Mouse (Mus musculus): ENCODE measurements around the gene Usp30. TPM values are rescaled to one million over a fixed set of nuclear protein-coding genes. Genes with fewer than 3 reads are reported as not detected.
A peak's percentile ranks its signal among the peaks of the same experiment; 100 is the strongest.

The Usp30 gene
- polyA plus RNA-seq, 1 experiment, result 10.0 TPM

DNA sequence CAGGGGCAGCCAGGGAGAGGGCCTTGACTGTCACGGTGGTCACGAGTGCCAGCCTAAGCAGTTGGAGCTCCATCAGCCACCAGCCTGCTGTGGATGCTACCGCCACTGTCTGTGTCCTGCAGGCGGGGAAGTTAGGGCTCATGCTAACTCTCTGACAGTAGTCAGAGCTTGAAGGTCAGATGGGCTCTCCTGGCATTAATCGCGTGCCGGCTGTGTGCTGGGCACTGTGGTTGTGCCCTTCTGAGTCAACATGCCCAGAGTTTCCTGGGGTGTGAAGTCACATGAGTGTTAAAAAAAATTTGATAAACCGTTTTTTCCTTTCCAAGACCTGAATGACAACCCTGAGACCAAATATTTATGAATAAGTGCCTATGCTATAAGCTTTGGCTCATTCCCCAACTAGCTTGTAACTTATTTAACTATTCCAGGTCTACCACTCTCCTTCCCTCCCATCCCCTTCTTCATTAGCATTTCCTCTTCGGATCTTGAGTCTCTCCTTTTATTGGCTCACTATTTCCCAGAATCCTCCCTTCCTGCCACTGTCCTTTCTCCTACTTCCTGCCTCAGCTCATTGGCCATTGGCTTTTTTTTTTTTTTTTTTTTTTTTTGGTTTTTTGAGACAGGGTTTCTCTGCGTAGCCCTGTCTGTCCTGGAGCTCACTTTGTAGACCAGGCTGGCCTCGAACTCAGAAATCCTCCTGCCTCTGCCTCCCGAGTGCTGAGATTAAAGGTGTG, 87.3 kb downstream of the Usp30 start:
- Histone ChIP-seq H3K4me1 (ENCODE audit: control insufficient read depth, insufficient read depth, low read length) (no peaks in the 10 kb centered on the region), H3K4me3 (ENCODE audit: insufficient read depth, low read length) (no peak overlapping the region), H3K27ac (ENCODE audit: insufficient read depth, low read depth, low read length) (no peak overlapping the region)
- no peak for TF ChIP-seq CTCF (IDR thresholded peaks at IDR 0.05; ENCODE audit: low read depth, low read length)
- no peak for TF ChIP-seq POLR2A (IDR thresholded peaks at IDR 0.05; ENCODE audit: borderline replicate concordance, low read depth, low read length)

DNA sequence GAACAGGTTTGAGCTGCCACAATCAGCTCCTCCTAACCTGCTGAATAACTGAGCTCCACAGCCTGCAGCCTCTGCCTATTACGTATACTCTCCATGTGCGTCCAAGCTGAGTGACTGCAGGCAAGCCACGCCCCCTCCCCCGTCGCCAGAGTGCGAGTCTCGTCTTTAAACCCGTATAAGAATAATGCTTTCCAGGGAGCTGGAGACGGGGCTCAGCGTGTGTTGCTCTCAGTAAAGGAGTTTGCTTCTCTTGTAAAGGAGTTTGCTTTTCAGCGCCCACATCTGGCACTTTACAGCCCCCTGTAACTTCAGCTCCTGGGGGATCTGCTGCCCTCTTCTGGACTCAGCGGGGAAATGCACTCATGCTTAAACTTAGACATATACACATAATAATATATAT, 88.2 kb downstream of the Usp30 start:
- no peak overlapping the region for H3K4me3 ChIP-seq (ENCODE audit: insufficient read depth, low read length)
- H3K4me1 ChIP-seq (ENCODE audit: control insufficient read depth, insufficient read depth, low read length), result no peaks in the 10 kb centered on the region
- no peak overlapping the region for H3K27ac ChIP-seq (ENCODE audit: insufficient read depth, low read depth, low read length)
- TF ChIP-seq CTCF (IDR thresholded peaks at IDR 0.05; ENCODE audit: low read depth, low read length), result peak; percentile 41; the same call in 1 of the 2 replicates
- TF ChIP-seq POLR2A (IDR thresholded peaks at IDR 0.05; ENCODE audit: borderline replicate concordance, low read depth, low read length), result no peak

DNA sequence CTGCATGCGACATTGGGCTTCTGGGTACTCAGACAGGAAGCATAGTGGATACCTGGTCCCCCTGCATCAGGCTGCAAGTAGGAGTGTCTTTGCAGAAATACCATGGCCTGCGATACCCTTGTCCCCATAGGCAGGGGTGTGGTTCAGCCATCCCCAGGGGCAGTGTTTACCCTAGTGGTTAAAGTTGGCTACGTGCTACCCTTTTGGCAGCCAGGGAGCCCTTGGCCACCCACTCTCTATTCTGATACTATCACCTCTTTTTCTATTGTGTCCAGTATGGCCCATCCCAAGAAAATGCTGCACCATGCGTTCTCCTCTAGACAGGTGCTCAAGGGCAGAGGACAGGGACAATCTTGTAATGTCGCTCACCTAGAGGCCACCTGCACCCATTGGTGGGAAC, 89.5 kb downstream of the Usp30 start:
- H3K27ac ChIP-seq (ENCODE audit: insufficient read depth, low read depth, low read length), result no peak overlapping the region
- no peak overlapping the region for H3K4me3 ChIP-seq (ENCODE audit: insufficient read depth, low read length)
- no peaks in the 10 kb centered on the region for H3K4me1 ChIP-seq (ENCODE audit: control insufficient read depth, insufficient read depth, low read length)
- no peak for TF ChIP-seq POLR2A (IDR thresholded peaks at IDR 0.05; ENCODE audit: borderline replicate concordance, low read depth, low read length)
- TF ChIP-seq CTCF (IDR thresholded peaks at IDR 0.05; ENCODE audit: low read depth, low read length), result no peak

DNA sequence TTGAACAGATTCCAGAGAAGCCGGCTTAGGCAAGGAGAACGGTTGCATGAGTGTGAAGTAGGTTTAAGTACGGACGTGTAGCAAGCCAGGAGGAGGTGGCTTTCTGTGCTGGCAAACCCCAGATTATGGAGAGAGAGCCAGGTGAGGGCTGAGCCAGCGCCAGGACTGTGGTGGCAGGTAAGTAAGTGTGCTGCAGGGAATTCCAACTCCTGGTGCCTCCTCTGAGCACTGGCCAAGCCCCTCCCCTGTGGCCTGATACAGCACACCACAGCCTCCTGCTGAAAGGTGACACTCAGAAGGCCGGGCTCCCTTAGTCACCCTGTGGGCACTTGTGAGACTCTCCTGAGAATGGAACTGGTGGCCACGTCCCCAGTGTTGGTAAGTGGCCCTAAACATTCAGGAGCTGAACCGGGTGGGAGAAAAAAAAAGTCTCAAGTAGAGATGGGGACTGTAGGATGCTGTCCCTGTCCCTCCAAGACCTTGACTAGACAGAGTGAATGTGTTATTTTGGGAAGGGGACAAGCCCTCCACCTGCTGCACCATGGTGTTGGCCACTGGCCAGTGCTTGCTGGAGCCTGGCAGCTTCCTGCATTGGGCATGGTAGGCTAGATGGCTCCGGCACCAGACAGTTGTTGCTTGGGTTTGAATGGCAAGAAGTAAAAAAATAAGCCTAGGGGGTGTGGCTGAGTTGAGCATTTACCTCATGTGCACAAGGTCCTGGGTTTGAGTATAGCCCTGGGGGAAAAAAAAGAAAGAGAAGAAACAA, 90.1 kb downstream of the Usp30 start:
- no peak for TF ChIP-seq CTCF (IDR thresholded peaks at IDR 0.05; ENCODE audit: low read depth, low read length)
- TF ChIP-seq POLR2A (IDR thresholded peaks at IDR 0.05; ENCODE audit: borderline replicate concordance, low read depth, low read length), result no peak
- H3K4me3 ChIP-seq (ENCODE audit: insufficient read depth, low read length), result no peak overlapping the region
- H3K27ac ChIP-seq (ENCODE audit: insufficient read depth, low read depth, low read length), result no peak overlapping the region
- H3K4me1 ChIP-seq (ENCODE audit: control insufficient read depth, insufficient read depth, low read length), result no peaks in the 10 kb centered on the region

DNA sequence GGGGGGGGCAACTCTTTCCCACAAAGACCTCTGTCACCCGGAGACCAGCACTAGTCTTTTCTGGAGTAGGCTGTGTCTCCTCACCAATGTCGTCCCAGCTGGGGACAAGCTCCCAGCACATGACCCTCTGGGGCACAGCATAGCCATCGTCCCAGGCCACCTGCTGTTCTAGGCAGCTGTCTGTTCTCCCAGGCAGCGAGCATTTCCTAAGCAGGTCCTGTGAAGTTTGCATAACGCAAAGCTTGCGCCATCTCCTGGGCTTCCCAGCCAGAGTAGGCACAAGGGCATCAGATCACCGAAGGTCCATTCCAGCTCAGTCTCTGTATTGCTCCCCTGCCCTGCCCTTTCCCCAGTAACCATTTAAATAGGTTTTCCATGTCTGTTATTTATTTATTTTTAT, 92.0 kb downstream of the Usp30 start:
- H3K4me1 ChIP-seq (ENCODE audit: control insufficient read depth, insufficient read depth, low read length), result peaks cover 3% of the 10 kb centered on the region; the same call in 1 of the 2 replicates
- no peak for TF ChIP-seq POLR2A (IDR thresholded peaks at IDR 0.05; ENCODE audit: borderline replicate concordance, low read depth, low read length)
- no peak for TF ChIP-seq CTCF (IDR thresholded peaks at IDR 0.05; ENCODE audit: low read depth, low read length)
- no peak overlapping the region for H3K27ac ChIP-seq (ENCODE audit: insufficient read depth, low read depth, low read length)
- no peak overlapping the region for H3K4me3 ChIP-seq (ENCODE audit: insufficient read depth, low read length)

DNA sequence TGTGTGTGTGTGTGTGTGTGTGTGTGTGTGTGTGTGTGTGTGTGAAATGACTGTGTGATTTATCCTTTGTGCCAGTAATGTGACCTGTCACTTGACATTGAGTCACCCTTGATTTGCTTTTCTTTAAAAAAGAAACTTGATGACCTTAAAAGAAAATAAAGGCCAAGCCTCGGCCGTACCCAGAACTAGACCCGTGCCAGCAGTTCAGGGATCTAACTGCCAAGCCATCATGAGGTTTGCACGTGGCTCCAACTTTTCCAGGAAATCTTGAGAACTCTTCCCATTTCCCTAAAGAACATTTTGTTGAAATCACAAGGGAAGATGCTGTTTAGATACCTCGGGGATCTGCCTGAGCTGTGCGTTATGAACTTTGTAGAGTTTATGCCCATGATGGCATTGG, 96.2 kb downstream of the Usp30 start:
- Histone ChIP-seq H3K4me3 (ENCODE audit: insufficient read depth, low read length) (no peak overlapping the region), H3K27ac (ENCODE audit: insufficient read depth, low read depth, low read length) (no peak overlapping the region), H3K4me1 (ENCODE audit: control insufficient read depth, insufficient read depth, low read length) (peaks cover 3% of the 10 kb centered on the region; the same call in 1 of the 2 replicates)
- TF ChIP-seq CTCF (IDR thresholded peaks at IDR 0.05; ENCODE audit: low read depth, low read length) (no peak), POLR2A (IDR thresholded peaks at IDR 0.05; ENCODE audit: borderline replicate concordance, low read depth, low read length) (no peak)

DNA sequence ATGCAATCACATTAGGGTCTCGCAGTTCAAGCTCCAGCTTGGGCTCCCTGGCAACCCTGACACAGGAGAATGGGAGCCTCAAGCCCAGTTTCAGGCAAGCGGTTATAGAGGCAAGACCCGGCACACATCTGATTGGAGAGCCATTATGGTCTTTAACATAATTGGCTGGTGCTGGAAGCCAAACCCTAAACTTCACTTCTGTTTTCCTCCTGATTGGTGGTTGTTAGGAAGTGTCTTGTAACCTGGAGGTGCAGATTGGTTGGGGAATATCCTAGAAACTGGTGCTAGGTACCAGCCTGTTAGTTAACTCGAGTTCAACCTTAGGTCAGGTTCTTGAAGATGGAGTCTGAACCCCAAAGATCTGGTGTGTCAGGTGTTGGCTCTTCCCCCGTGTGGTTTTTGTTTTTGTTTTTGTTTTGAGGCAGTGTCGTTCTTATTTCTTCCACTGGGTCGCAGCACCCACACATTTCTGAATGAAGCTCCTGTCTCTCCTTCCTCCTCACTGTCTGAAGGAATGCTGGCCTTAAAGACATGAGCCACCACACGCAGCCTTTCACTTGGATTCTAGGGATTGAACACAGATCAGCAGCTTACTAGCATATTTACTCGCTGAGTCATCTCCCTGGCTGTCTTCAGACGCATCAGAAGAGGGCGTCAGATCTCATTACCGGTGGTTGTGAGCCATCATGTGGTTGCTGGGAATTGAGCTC, 97.0 kb downstream of the Usp30 start:
- H3K4me3 ChIP-seq (ENCODE audit: insufficient read depth, low read length), result no peak overlapping the region
- no peak overlapping the region for H3K27ac ChIP-seq (ENCODE audit: insufficient read depth, low read depth, low read length)
- TF ChIP-seq POLR2A (IDR thresholded peaks at IDR 0.05; ENCODE audit: borderline replicate concordance, low read depth, low read length) (no peak), CTCF (IDR thresholded peaks at IDR 0.05; ENCODE audit: low read depth, low read length) (no peak)
- peaks cover 3% of the 10 kb centered on the region; the same call in 1 of the 2 replicates for H3K4me1 ChIP-seq (ENCODE audit: control insufficient read depth, insufficient read depth, low read length)

DNA sequence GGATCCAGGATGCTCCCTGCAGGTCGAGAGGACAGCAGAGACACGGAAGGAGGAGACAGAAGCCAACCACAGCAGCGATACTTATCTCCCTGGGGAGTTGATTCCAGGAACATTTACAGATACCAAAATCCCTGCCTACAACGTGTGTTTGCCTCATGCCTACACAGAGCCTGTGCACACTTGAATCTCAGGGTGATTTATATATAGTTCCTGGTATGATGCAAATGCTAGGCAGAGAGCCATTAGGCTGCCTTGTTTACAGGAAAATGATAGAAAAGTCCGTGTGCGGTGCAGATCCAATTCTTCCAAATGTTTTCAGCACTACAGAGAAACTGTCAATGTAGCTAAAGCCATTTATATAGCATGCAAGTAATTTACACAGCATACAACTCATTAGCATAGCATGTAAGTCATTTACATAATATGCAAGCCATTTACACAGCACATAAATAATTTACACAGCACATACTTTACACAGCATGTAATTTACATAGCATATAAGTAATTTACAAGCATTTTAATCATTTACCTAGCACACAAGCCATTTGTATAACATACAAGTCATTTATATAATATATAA, 97.9 kb downstream of the Usp30 start:
- peaks cover 3% of the 10 kb centered on the region; the same call in 1 of the 2 replicates for H3K4me1 ChIP-seq (ENCODE audit: control insufficient read depth, insufficient read depth, low read length)
- TF ChIP-seq POLR2A (IDR thresholded peaks at IDR 0.05; ENCODE audit: borderline replicate concordance, low read depth, low read length), result no peak
- no peak for TF ChIP-seq CTCF (IDR thresholded peaks at IDR 0.05; ENCODE audit: low read depth, low read length)
- H3K4me3 ChIP-seq (ENCODE audit: insufficient read depth, low read length), result no peak overlapping the region
- H3K27ac ChIP-seq (ENCODE audit: insufficient read depth, low read depth, low read length), result no peak overlapping the region

DNA sequence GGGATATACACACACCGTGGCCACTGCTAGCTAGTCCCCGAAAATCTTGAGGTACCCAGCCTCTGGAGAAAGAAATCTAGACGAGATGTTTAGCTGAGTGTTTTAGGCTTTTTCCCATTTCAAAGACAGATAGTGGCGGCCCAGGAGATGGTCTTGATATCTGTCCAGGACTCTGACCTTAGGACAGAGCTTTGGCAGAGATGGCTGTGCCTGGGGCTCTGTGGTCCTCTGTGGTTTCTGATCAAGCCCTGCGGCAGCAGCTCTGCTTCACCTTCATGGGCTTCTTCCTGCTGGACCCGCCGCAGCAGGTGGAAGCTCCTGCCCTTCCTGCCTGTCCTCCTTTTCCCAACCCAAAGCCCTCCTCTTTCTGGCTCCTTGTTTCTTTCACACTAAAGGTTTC, 105.1 kb downstream of the Usp30 start:
- Histone ChIP-seq H3K4me3 (ENCODE audit: insufficient read depth, low read length) (no peak overlapping the region), H3K4me1 (ENCODE audit: control insufficient read depth, insufficient read depth, low read length) (no peaks in the 10 kb centered on the region), H3K27ac (ENCODE audit: insufficient read depth, low read depth, low read length) (no peak overlapping the region)
- TF ChIP-seq CTCF (IDR thresholded peaks at IDR 0.05; ENCODE audit: low read depth, low read length) (no peak), POLR2A (IDR thresholded peaks at IDR 0.05; ENCODE audit: borderline replicate concordance, low read depth, low read length) (no peak)

Measured in bone marrow macrophage, adult 2 months (primary cell).